Mouse (Mus musculus): ENCODE data around the gene Lrp2bp. TPM values are rescaled to one million over a fixed set of nuclear protein-coding genes. Genes with fewer than 3 reads are reported as not detected.
A peak's percentile ranks its signal among the peaks of the same experiment; 100 is the strongest.

The Lrp2bp gene
- total RNA-seq, 1 experiment from 2014 or later, result 0.10 TPM

GRCm38 (mm10) chr8:46010746-46011680, 11.9 kb downstream of the Lrp2bp start:
- ATAC-seq (replicated peaks in 1 of 2; ENCODE audit: insufficient read depth in 1 of 2, low FRiP score in 2 of 2, low TSS enrichment in 1 of 2, low read depth in 1 of 2, poor library complexity in 2 of 2, severe bottlenecking in 2 of 2), result no peak

GRCm38 (mm10) chr8:46022203-46022602, 23.1 kb downstream of the Lrp2bp start:
- ATAC-seq (replicated peaks in 1 of 2; ENCODE audit: insufficient read depth in 1 of 2, low FRiP score in 2 of 2, low TSS enrichment in 1 of 2, low read depth in 1 of 2, poor library complexity in 2 of 2, severe bottlenecking in 2 of 2), result no peak

GRCm38 (mm10) chr8:46022758-46023157, 23.7 kb downstream of the Lrp2bp start:
- ATAC-seq (replicated peaks in 1 of 2; ENCODE audit: insufficient read depth in 1 of 2, low FRiP score in 2 of 2, low TSS enrichment in 1 of 2, low read depth in 1 of 2, poor library complexity in 2 of 2, severe bottlenecking in 2 of 2), result no peak

GRCm38 (mm10) chr8:46024392-46024791, 25.3 kb downstream of the Lrp2bp start:
- no peak for ATAC-seq (replicated peaks in 1 of 2; ENCODE audit: insufficient read depth in 1 of 2, low FRiP score in 2 of 2, low TSS enrichment in 1 of 2, low read depth in 1 of 2, poor library complexity in 2 of 2, severe bottlenecking in 2 of 2)

- ATAC-seq (replicated peaks in 1 of 2; ENCODE audit: insufficient read depth in 1 of 2, low FRiP score in 2 of 2, low TSS enrichment in 1 of 2, low read depth in 1 of 2, poor library complexity in 2 of 2, severe bottlenecking in 2 of 2), result no peak
Measured at GRCm38 (mm10) chr8:46036217-46036616, 37.1 kb downstream of the Lrp2bp start.

GRCm38 (mm10) chr8:46039666-46040065, 40.6 kb downstream of the Lrp2bp start:
- no peak for ATAC-seq (replicated peaks in 1 of 2; ENCODE audit: insufficient read depth in 1 of 2, low FRiP score in 2 of 2, low TSS enrichment in 1 of 2, low read depth in 1 of 2, poor library complexity in 2 of 2, severe bottlenecking in 2 of 2)

- no peak for ATAC-seq (replicated peaks in 1 of 2; ENCODE audit: insufficient read depth in 1 of 2, low FRiP score in 2 of 2, low TSS enrichment in 1 of 2, low read depth in 1 of 2, poor library complexity in 2 of 2, severe bottlenecking in 2 of 2)
Measured at GRCm38 (mm10) chr8:46040260-46040659, 41.2 kb downstream of the Lrp2bp start.

- no peak for ATAC-seq (replicated peaks in 1 of 2; ENCODE audit: insufficient read depth in 1 of 2, low FRiP score in 2 of 2, low TSS enrichment in 1 of 2, low read depth in 1 of 2, poor library complexity in 2 of 2, severe bottlenecking in 2 of 2)
Measured at GRCm38 (mm10) chr8:46072798-46073197, 73.7 kb downstream of the Lrp2bp start.

GRCm38 (mm10) chr8:46073540-46074140, 74.5 kb downstream of the Lrp2bp start:
- no peak for ATAC-seq (replicated peaks in 1 of 2; ENCODE audit: insufficient read depth in 1 of 2, low FRiP score in 2 of 2, low TSS enrichment in 1 of 2, low read depth in 1 of 2, poor library complexity in 2 of 2, severe bottlenecking in 2 of 2)

- ATAC-seq (replicated peaks in 1 of 2; ENCODE audit: insufficient read depth in 1 of 2, low FRiP score in 2 of 2, low TSS enrichment in 1 of 2, low read depth in 1 of 2, poor library complexity in 2 of 2, severe bottlenecking in 2 of 2), result no peak
Measured at GRCm38 (mm10) chr8:46075223-46075622, 76.1 kb downstream of the Lrp2bp start.

- peak; percentile 51 to 67; a peak in 3 of 4 replicates for ATAC-seq (replicated peaks in 1 of 2; ENCODE audit: insufficient read depth in 1 of 2, low FRiP score in 2 of 2, low TSS enrichment in 1 of 2, low read depth in 1 of 2, poor library complexity in 2 of 2, severe bottlenecking in 2 of 2)
Measured at GRCm38 (mm10) chr8:46078866-46079265, 79.8 kb downstream of the Lrp2bp start.

Other genes starting within 250 kb of the Lrp2bp start
- not detected in 2 replicates for gene Pdlim3, start 113.8 kb upstream of the Lrp2bp start, total RNA-seq (2017)
- not detected in 2 replicates for gene Ccdc110, start 64.7 kb upstream of the Lrp2bp start, total RNA-seq (2017)
- 6.1 and 6.2 TPM in 2 replicates for gene 1700029J07Rik, start 24.1 kb upstream of the Lrp2bp start, total RNA-seq (2017)
- gene Ufsp2, start 23.8 kb upstream of the Lrp2bp start, total RNA-seq (2017), result 74.2 and 86.3 TPM in 2 replicates
- 8.0 and 9.0 TPM in 2 replicates for gene Ankrd37, start 6.4 kb downstream of the Lrp2bp start, total RNA-seq (2017)
- gene Cfap97, start 152.5 kb downstream of the Lrp2bp start, total RNA-seq (2017), result 51.7 and 54.8 TPM in 2 replicates
- 12.3 and 17.5 TPM in 2 replicates for gene Snx25, start 152.9 kb downstream of the Lrp2bp start, total RNA-seq (2017)
- 184 and 193 TPM in 2 replicates for gene Slc25a4, start 212.0 kb downstream of the Lrp2bp start, total RNA-seq (2017)

Data from hematopoietic stem cell, adult 5-6 weeks (primary cell).